Mouse (Mus musculus) frontal cortex, adult 2 months (tissue): ENCODE results near the gene D430042O09Rik. TPM values are rescaled to one million over a fixed set of nuclear protein-coding genes. Genes with fewer than 3 reads are reported as not detected.
A peak's percentile ranks its signal among the peaks of the same experiment; 100 is the strongest.

Experiments used
- DNase-seq, 2 experiments: peaks; one replicate each; pipeline ENCODE4 v3.0.0; 2022; ENCODE audit warnings: low spot score in 1 of 2; ENCODE audit errors: extremely low spot score in 1 of 2
- polyA plus RNA-seq: library from polyadenylated mRNA; depleted of rRNA; stranded (reverse); fragments of >200 nt; gene quantifications from 2 replicates; pipeline ENCODE4 v1.2.3, GENCODE M21; 2012

The D430042O09Rik gene
- polyA plus RNA-seq, 1 experiment: 16.0 TPM

GRCm38 (mm10) chr7:125736366-125737015, 28.8 kb downstream of the D430042O09Rik start:
- no peak for DNase-seq

DNA sequence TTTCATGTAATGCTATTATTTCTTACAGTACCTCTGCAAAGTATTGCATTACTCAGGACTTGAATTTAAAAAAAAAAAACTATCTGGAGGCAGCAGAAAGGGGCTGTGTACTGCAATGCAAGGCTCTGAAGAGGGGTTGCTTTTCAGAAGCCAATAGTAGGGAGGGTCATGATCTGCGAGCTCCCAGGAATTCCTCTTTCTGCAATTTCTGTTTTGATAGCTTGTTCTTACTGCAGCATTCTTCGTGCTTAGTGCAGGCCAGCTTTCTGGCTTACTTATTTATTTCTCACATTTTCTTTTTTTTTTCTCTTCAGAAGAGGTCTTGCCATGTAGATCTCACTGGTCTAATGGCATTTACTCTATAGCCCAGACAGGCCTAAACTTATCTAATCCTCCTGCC, 32.8 kb downstream of the D430042O09Rik start:
- no peak for DNase-seq

GRCm38 (mm10) chr7:125741271-125741703, 33.6 kb downstream of the D430042O09Rik start:
- DNase-seq: no peak

- no peak for DNase-seq
These were observed 37.1 kb downstream of the D430042O09Rik start for GRCm38 (mm10) chr7:125744774-125745173.

- DNase-seq: no peak
These were observed 39.1 kb downstream of the D430042O09Rik start for GRCm38 (mm10) chr7:125746621-125747315.

DNA sequence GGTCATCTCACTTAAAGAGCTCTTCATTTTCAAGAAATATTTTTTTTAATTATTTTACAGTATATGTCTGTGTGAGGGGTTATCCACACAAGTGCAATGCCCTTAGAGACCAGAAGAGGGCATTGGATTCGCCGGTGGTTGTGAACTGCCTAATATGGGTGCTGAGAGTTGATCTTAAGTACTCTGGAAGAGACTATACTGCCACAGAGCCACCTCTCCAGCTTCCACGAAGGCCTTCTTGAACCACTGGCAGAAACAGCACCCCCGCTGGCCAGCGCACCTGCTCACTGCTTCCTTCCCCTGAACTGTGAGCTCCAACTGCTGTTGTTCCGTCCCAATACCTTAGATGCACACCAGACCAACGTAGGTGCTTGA, 39.6 kb downstream of the D430042O09Rik start:
- DNase-seq: no peak

- peak in 1 of 2 experiments; percentile 45 for DNase-seq
These were observed 40.5 kb downstream of the D430042O09Rik start for GRCm38 (mm10) chr7:125748186-125748585.

GRCm38 (mm10) chr7:125752699-125753325, 45.1 kb downstream of the D430042O09Rik start:
- DNase-seq: no peak

GRCm38 (mm10) chr7:125753326-125753715, 45.6 kb downstream of the D430042O09Rik start:
- no peak for DNase-seq

GRCm38 (mm10) chr7:125756806-125757205, 49.1 kb downstream of the D430042O09Rik start:
- DNase-seq: no peak

GRCm38 (mm10) chr7:125757896-125758623, 50.4 kb downstream of the D430042O09Rik start:
- no peak for DNase-seq

DNA sequence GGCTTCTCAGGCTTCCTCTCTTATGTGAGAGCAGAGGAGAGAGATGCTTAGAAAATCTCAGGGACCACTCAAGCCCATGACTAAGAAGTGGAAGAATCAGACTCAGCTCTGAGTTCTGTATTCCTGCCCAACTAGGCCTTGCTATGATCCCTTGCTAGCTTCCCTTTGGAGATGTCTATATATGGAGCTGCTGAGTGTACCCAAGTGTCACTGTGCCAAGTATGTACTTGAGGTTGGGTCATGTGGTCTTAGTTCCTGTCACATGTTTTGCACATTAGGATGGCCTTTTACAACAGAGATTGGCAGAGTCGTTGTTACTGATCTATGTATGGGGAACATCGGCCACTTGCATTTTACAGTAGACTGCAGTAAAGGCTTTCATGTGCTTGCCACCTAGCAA, 54.6 kb downstream of the D430042O09Rik start:
- no peak for DNase-seq

DNA sequence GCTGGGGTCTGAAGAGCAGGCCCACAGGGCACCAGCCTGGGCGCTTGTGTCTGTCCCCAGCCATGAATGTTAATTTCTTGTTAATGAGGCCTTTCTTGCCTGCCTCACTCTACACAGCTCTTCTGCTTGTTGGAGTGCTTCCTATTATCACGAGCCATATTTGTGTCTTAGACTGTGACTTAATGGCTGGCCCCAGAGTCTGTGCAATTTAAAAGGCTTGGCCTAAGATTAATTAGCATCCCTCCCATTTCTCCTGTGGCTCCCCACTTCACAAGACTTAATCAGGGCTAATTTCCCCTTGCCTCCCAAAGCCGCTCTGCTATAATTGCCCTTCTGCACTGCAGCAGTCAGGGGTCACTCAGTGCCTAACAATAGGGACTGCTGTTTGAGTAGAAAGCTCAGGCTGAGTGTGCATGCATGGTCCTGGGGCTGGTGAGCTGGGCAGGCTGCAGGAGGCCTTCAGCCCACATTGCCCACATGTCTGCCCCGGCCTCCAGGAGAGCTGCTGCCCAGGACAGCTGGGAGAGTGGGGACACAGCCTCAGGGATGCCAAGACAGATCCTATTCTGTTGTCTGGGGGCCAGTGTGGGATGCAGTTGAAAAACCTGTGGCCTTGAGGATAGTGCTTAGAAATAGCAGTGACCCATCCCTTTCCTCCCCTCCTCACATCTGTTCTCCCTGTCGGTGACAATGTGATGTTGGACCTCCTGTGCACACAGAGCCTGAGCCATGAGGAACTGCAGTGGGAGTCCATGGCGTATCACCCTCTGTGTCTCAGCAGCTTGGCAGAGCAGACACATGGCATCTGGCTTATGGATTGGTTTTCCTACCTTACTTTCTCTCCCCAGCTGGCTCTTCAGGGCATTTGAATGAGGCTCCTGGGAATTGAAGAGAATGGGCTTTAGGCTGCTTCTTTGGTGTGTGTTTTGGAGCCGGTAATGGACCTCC, 55.5 kb downstream of the D430042O09Rik start:
- no peak for DNase-seq

DNA sequence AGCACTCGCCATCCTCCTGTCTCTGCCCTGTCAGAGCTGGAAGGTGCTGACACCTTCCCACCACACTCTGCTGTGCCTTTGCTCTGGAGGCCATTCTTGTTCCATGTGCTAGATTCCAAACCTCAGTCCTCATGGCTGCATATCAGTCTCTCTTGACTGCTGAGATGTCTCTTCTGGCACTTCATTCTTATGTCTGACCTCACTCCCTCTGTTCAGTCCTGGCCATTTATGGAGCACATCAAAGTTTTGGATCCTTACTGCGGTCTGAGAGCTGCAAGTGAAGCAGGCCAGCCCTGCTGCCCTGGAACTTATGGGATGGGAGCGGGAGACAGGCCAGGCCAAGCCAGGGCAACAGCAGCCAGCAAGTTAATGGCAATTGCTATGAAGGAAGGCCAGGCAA, 56.7 kb downstream of the D430042O09Rik start:
- DNase-seq: no peak

DNA sequence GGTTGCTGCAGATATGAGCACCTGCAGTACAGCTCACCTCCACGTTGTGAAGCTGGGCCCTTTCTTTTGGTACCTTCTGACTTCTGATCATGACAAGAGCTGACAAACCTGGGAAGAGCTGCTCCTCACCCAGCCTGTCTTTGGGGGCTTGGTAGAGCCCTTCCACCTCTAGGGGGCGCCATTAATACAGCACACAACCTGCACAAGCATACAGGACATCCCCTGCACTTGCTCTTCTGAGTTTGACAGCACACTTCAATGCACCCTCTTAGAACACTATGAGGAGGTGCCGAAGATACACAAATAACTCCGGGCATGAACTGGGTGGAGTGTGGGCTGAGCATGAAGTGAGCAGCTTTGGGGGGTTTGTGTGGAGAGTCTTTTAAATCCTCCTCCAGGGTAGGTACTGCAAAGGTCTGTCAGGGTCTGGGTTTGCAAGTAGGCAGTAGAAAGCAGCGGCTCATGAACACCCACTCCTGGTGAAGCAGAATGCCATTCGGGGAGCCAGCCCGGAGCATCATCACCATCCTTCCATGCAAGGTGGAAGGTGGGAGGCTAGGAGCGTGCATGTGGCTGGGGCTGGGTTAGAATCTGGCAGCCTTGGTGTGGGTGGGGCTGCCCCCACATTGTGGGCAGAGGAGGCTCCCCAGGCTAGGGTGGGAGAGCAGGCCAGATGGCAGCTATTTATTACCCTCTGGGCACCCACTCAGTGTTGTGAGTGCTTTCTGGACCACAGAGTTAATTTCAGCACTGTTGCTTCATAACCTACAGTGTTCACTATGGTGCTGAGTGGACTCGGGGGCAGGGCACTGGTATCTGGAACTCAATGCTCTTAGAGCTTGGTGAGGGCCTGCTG, 59.5 kb downstream of the D430042O09Rik start:
- DNase-seq: peak; percentile 81 to 89

DNA sequence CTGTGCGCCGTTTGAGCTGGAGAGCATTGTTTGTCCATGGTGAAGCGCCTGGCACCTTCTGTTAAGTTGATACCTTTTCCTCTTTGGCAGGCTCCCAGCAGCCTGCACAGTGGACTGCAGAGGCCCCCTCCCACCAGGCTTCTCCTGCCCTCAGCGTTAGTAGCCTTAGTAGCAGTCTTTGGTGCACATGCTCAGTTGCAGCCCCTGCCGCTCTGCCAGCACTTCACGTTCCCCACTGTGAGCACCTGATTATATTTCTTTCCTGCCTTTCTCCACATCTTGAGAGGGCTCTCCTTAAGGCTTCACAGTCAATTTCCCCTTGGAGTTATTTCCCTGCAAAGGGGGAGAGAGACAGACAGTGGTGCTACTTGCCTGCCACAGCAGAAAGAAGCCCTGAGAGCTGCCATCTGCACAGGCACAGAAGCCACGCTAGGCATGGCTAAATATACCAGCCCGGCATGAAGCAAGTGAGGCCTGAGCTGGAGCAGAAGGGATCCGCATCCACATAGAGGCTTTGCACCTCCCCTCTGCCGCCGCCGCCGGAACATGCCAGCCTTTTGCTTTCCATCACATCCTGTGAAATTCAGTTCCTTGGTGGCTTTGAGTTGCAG, 65.4 kb downstream of the D430042O09Rik start:
- peak; percentile 49 to 56 for DNase-seq

DNA sequence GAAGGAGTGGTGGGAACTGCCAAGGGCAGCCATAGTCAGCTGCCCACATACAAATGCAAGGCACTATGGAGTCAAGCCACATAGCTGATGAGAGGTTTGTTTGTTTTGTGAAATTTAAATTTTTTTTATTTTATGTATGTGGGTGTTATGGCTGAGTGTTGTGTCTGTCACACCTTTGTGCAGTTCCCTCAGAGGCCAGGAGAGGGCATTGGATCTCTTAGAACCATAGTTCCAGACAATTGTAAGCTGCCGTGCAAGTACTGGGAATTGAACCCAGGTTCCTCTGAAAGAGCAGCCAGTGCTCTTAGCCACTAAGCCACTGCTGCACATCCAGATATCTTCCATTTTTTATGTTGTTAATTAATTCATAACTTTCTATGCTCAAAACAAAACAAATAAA, 75.5 kb downstream of the D430042O09Rik start:
- no peak for DNase-seq

DNA sequence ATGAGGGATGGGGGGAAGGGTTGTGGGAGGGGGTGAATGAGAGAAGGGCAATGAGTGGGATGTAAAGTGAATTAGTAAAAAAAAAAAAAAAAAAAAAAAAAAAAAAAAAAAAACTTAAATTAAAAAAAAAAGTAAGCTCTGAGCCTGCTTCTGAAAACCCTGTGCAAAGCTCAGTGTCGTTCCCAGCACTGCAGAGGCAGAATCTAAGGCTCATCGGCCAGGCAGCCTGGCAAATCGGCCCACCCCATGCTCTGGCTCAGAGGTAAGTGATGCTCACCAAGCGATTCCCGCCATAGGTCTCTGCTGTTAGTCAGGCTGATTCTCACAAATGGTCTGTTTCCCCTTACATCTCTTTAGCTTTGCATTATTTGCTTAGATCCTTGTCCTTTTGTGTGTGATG, 78.4 kb downstream of the D430042O09Rik start:
- no peak for DNase-seq

DNA sequence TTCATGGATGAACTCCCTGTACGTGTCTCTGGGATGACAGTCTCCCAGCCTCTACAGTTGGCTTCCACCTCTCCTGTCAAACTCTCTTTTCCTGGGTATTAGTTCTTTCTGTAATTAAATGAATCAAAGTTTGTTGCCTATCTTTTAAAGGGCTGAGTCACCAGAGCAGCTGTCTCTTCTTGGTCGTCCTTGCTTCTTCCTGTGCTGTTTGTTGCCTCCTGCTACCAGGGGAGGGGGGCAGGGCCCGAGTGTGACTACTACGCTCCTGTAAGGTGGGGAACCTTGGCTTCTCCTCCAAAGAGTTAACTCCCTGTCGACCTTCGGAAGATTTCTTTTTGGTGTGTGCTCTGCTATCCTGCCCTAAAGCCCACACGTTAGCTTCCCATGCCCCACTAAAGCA, 79.4 kb downstream of the D430042O09Rik start:
- DNase-seq: no peak
